Mouse (Mus musculus) brain, embryonic 14.5 days (tissue): ENCODE results near the gene Elmsan1.

Experiments used
- CTCF ChIP-seq: fragments of 200-500 bp; IDR thresholded peaks from 2 replicates; pipeline ENCODE4 v1.5.1; 2012; ENCODE audit warnings: inconsistent platforms, mild to moderate bottlenecking, moderate library complexity, borderline replicate concordance; ENCODE audit not compliant: insufficient read depth, insufficient read length; ENCODE audit errors: extremely low read depth
- POLR2A ChIP-seq: fragments of 200-500 bp; IDR thresholded peaks from 2 replicates; pipeline ENCODE4 v1.6.1; 2012; ENCODE audit warnings: mild to moderate bottlenecking, inconsistent platforms, borderline replicate concordance; ENCODE audit not compliant: poor library complexity, insufficient read depth, insufficient read length, severe bottlenecking; ENCODE audit errors: extremely low read depth

- no peak for TF ChIP-seq CTCF
- no peak for TF ChIP-seq POLR2A
Measured at GRCm38 (mm10) chr12:84170610-84171009, 48.1 kb downstream of the Elmsan1 start.
